Mouse (Mus musculus) large intestine, adult 2 months (tissue): ENCODE measurements around the gene Nkx6-1. TPM values are rescaled to one million over a fixed set of nuclear protein-coding genes. Genes with fewer than 3 reads are reported as not detected.

ENCODE experiments used
- DNase-seq: peaks from one replicate; pipeline ENCODE4 v3.0.0-alpha.2; 2012; ENCODE audit warnings: low read depth, low spot score
- WGBS: fragments of 180-500 bp; shearing (Covaris S2); methylation state at CpG from one replicate; pipeline ENCODE4 v1.1.7; 2018; 5-methylcytosine and 5-hydroxymethylcytosine counted together
- polyA plus RNA-seq: library from polyadenylated mRNA; depleted of rRNA; stranded (reverse); fragments of >200 nt; gene quantifications from 2 replicates; pipeline ENCODE4 v1.2.3, GENCODE M21; 2012; rRNA removed

The Nkx6-1 gene
- polyA plus RNA-seq: not detected in 2 replicates

DNA sequence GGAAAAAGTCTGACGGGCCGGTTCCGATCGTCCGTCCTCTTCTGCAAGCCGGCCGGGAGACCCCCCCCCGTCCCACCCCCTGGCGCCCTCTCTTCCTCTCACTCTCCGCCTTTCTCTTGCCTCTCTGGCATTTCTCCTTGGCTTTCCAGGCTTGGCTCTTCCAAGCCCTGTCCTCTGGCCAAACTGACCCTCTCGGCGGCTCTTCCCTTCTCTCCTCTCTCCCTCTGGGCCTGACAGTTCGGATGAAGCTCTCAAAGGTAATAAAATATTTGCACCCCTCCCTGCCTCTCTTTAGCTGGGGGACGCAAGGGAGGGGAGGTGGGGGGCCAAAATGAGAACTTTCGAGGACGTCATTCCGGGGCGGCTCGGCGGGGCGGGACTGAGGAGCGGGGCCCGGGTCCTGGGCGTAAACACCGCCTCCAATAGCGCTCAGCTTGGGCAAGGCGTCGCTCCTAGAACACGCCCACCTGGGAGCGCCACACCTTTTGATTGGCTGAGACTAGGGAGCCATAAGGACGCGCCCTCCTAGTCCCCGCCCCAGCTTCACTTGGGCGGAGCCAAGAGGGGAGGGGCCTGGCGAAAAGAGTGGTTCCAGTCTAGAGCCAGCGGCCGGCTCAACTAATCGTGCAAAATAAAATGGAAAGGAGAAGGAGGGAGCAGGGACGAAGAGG, at the start of gene Nkx6-1:
Nkx6-1 (minus strand) TSS at position 52 of the 671 bp plus-strand sequence.
- WGBS: 1% methylated on average over 39 of the region's 39 CpGs
- no peak for DNase-seq

DNA sequence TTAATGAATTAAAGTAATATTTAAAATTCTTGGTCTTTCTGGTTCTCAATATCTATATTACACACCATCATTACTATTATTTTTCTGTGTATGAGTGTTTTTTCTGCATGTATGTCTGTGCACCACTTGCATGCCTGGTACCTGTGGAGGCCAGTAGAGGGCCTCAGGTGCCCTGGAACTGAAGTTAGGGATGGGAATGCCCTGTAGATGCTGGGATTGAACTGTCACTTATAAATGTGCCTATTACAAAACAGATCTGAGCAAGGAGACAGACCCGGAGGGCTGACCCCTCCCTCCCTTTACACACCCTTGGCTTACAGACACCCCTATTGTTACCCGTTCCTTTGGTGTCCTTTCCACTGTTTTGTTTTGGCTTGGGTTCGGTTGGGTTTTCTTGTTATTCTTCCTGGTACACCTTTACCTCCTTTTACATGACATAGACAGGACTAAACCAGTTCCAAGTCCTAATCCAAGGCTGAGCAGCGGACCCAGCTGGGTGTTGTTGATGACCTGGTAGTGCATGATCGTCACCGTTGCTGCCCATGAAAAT, 48.3 kb upstream of the Nkx6-1 start:
- no peak for DNase-seq
- WGBS: 67% methylated on average over 6 of the region's 6 CpGs

- 70% methylated on average over 24 of the region's 25 CpGs for WGBS
Observed at GRCm38 (mm10) chr5:101703374-101704260, 38.8 kb upstream of the Nkx6-1 start.

DNA sequence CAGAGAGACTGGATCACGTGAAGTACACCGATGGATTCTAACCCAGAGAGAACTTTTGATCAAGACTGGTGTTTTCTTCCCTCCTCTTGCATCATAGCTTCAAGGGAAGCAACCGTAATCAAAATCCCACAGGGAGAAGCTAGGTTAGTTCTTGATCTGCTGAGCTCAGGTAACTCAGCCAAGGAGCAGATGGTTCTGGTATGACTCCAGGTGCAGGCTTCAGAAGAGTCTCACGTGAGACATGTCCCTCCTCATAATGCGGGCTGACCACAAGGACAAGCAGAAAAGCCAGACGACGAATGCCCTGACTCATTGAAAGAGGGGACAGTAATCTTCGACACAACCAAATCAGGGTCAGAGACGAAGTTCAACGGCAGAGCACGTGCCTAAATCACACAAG, 37.8 kb upstream of the Nkx6-1 start:
- 79% methylated on average over 11 of the region's 11 CpGs for WGBS
- DNase-seq: no peak

More at GRCm38 (mm10) chr5:101703374-101704260, 38.8 kb upstream of the Nkx6-1 start:
- DNase-seq: no peak

GRCm38 (mm10) chr5:101700607-101701006, 35.8 kb upstream of the Nkx6-1 start:
- WGBS: 2% methylated on average over 3 of the region's 3 CpGs
- peak; percentile 35 for DNase-seq

DNA sequence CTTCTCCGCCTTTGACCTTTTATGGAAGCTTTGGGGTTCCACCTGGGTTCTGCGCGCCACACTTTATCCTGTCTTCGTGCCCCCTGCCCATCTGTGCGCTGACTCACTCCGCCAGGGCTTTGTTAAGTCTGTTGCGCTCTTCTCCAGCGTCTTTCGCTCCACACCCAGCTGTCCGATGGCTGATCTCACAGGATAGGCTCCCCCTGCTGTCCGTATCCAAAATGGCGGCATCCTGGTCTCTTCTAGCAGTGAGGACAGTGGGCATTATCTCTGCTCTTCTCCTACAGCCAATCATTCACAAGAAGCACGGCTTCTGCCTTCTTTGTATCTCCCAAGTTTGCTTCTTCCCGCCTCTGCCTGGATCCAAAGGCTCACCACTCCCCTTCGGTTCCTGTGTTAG, 23.8 kb upstream of the Nkx6-1 start:
- no peak for DNase-seq
- 21% methylated on average over 15 of the region's 15 CpGs for WGBS

- 17% methylated on average over 5 of the region's 5 CpGs for WGBS
- no peak for DNase-seq
Observed at GRCm38 (mm10) chr5:101683340-101683739, 18.5 kb upstream of the Nkx6-1 start.

DNA sequence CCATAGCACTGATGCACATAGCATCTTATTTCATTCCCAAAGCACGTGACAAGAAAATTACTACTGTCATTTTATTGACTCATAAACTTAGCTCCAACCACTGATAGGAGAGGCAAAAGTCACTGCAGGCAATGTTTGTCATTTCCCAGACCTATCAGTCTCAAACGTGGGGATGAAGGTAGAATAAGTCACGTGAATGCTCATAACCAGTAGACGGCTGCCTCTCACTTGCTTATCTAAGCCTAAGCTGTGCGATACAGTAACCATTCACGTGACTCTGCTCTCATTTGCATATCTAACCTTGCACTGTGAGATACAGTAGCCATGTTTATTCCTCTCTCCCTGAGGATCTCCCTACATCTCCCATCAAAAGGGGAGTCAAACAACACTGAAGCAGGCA, 15.5 kb upstream of the Nkx6-1 start:
- DNase-seq: no peak
- WGBS: 26% methylated on average over 6 of the region's 6 CpGs

DNA sequence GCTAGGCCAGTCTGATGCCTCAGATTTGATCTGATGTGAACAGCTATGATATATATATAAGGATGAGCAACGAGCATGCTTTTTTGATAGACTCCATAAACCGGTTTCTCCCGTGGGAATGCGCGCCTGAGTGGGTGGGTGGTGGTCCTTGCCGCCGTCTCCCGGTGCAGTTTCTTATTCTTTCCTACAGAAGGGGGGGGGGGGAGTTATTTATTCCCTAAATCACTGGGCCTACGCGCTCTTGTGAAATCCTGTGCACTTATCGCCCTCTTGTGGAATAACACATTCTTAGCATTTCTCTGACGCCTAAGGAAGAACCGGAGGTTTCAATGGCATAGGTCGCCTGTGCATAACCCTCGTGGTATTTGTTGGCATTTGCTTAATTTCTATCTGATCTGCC, 4.6 kb upstream of the Nkx6-1 start:
- DNase-seq: no peak

GRCm38 (mm10) chr5:101668475-101668874, 3.7 kb upstream of the Nkx6-1 start:
- no peak for DNase-seq
- 11% methylated on average over 12 of the region's 12 CpGs for WGBS

More for the DNA sequence above, 4.6 kb upstream of the Nkx6-1 start:
- 2% methylated on average over 15 of the region's 15 CpGs for WGBS

GRCm38 (mm10) chr5:101668028-101668427, 3.2 kb upstream of the Nkx6-1 start:
- no peak for DNase-seq
- WGBS: 5% methylated on average over 15 of the region's 15 CpGs

GRCm38 (mm10) chr5:101667263-101667990, 2.6 kb upstream of the Nkx6-1 start:
- DNase-seq: no peak
- WGBS: 5% methylated on average over 19 of the region's 19 CpGs

DNA sequence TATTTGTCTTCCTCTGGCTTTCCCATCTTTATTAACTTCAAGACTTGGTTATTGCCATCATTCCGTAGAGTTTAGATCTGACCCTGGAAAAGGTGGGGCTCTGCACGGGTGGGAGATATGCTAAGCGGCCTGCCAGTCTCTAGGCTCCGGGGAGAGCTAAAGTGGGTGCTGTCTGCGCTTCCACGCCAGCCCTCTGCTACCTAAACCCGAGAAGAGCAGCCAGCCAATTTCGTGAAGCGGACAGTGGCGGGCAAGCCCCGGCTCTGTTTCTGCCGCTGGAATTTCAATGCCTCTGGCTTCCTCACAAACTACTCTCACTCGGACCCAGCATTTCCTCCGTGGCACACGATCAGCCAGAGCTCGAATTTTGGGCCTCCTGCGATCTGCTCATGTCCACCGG, 1.9 kb upstream of the Nkx6-1 start:
- WGBS: 5% methylated on average over 18 of the region's 18 CpGs
- DNase-seq: no peak

DNA sequence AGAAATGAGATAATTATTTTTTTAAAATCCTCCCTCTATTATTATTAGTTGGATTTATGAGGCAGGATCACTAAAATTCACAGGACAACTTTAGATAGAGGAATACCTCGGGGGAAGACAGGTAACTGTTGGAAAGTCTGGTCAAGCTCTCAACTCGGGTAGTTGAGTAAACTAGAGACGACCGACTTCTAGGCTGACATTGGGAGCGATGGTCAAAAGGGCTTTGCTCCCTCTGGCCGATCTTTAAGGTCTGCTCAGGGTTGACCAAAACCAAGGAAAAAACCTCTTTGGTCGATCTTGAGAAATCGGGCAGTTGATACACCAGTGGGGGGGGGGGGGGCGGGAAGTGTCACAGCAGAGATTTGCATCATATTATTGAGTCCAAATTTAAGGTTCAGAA, 1.3 kb upstream of the Nkx6-1 start:
- no peak for DNase-seq
- 7% methylated on average over 9 of the region's 9 CpGs for WGBS

DNA sequence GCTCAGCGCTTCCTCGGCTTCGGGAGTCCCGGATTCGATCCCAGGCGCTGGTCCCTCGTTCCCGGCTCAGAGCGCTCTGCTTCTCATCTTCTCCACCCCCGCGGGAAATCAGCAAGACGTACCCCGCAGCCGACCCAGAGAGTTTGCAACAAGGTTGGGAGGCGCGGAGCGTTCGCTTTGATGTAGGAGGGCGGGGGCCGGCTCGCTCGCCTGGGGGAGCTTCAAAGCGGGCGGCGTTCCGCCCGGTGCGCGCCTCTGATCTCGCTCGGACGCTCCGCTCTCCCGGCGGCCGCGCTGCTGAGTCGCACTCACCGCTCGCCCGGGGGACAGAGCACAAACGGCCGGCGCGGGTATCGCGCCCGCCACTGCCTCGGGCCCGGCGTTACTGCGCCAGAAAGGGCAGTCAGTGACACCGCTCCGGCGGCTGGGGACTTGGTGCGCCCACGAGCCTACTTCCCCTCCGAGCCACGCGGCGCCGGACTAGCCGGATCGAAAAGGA, 324 bp downstream of the Nkx6-1 start:
- WGBS: 2% methylated on average over 57 of the region's 64 CpGs

DNA sequence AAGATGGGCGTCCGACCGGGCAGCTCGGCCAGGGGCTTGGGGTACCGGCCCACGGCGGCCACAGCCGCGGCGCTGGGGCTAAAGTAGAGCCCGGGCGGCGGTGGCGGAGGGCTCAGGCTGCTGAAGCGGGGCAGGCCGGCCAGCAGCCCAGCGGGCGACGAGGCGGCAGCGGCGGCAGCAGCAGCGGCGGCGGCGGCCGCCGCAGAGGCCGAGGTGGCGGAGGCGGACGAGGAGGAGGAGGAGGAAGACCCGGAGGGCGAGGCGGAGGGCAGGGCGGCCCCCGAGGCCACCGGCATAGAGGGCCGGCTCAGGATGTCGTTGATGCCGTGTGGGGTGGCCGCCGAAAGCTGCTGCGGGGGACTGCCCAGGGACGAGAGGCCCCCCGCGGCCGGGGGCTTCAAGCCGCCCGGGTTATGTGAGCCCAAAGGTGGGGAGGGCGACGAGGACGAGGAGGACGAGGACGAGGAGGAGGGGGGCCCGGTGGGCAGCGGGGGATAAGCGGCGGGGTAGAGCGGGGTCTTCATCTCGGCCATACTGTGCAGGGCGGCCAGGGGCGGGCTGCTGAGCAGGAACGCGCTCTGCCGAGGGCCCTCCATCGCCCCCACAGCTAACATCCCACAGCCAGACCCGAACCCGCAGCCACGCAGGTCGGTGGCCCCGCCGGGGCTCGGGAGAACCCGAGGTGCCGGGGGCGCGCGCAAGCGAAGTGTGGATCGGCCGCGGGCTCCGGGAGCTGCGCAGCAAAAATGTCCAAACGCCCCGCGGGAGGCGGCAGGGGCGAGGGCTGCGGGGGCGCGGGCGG, 974 bp downstream of the Nkx6-1 start:
- no peak for DNase-seq
- 2% methylated on average over 89 of the region's 94 CpGs for WGBS

More for the DNA sequence above, 324 bp downstream of the Nkx6-1 start:
- DNase-seq: no peak

DNA sequence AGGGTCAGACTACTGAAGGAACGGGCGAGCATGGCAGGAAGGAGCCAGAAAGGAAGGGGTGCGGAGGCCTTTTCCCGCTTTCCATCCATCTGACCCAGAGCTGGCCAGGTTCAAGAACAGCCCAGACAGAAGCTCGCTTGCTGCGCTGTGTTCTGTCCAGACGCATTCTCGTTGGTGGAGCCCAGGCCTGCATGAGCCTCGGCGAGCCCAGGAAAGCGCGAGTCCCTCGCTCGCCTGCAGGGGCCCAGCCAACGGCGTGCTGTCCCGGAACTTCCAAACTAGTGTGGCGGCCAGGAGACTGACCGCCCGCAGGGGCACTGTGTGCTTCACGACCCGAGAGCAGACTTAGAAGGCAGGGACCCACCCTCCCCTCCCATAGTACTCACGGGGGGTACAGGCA, 1.6 kb downstream of the Nkx6-1 start:
- 2% methylated on average over 23 of the region's 23 CpGs for WGBS
- no peak for DNase-seq

- 7% methylated on average over 8 of the region's 8 CpGs for WGBS
- no peak for DNase-seq
Observed at GRCm38 (mm10) chr5:101662485-101662884, 2.3 kb downstream of the Nkx6-1 start.
